Mouse (Mus musculus) kidney, postnatal 25 days (tissue): ENCODE data around the gene App.
A peak's percentile ranks its signal among the peaks of the same experiment; 100 is the strongest.

Experiments
- DNase-seq, 2 experiments: peaks; one replicate each; pipeline ENCODE4 v3.0.0; 2021; ENCODE audit warnings: mixed read lengths in 2 of 2

Gene App

GRCm38 (mm10) chr16:85074889-85075288 is 98.7 kb downstream of the App start:
- DNase-seq, result no peak

- DNase-seq, result no peak
Measured at GRCm38 (mm10) chr16:85072624-85073023, 100.9 kb downstream of the App start.

GRCm38 (mm10) chr16:85071791-85072190 is 101.8 kb downstream of the App start:
- DNase-seq, result no peak

- DNase-seq, result peak; percentile 56 to 76
Measured at GRCm38 (mm10) chr16:85071248-85071647, 102.3 kb downstream of the App start.

- no peak for DNase-seq
Measured at GRCm38 (mm10) chr16:85067254-85067893, 106.2 kb downstream of the App start.

GRCm38 (mm10) chr16:85066227-85066626 is 107.3 kb downstream of the App start:
- no peak for DNase-seq

- DNase-seq, result no peak
Measured at GRCm38 (mm10) chr16:85064800-85065199, 108.8 kb downstream of the App start.

GRCm38 (mm10) chr16:85062732-85063131 is 110.8 kb downstream of the App start:
- DNase-seq, result no peak

- DNase-seq, result peak in 1 of 2 experiments; percentile 49
Measured at GRCm38 (mm10) chr16:85061725-85062124, 111.8 kb downstream of the App start.

- no peak for DNase-seq
Measured at GRCm38 (mm10) chr16:85058138-85058537, 115.4 kb downstream of the App start.

- DNase-seq, result no peak
Measured at GRCm38 (mm10) chr16:85056212-85056611, 117.4 kb downstream of the App start.

GRCm38 (mm10) chr16:85053996-85054395 is 119.6 kb downstream of the App start:
- DNase-seq, result no peak

- DNase-seq, result no peak
Measured at GRCm38 (mm10) chr16:85047310-85047709, 126.3 kb downstream of the App start.

GRCm38 (mm10) chr16:85041153-85041959 is 132.2 kb downstream of the App start:
- DNase-seq, result no peak

- DNase-seq, result no peak
Measured at GRCm38 (mm10) chr16:85038731-85039130, 134.8 kb downstream of the App start.

- no peak for DNase-seq
Measured at GRCm38 (mm10) chr16:85037969-85038644, 135.5 kb downstream of the App start.

- DNase-seq, result no peak
Measured at GRCm38 (mm10) chr16:85035815-85036214, 137.8 kb downstream of the App start.

- no peak for DNase-seq
Measured at GRCm38 (mm10) chr16:85033747-85034146, 139.8 kb downstream of the App start.

GRCm38 (mm10) chr16:85030810-85031209 is 142.8 kb downstream of the App start:
- no peak for DNase-seq

- no peak for DNase-seq
Measured at GRCm38 (mm10) chr16:85028396-85028795, 145.2 kb downstream of the App start.

- no peak for DNase-seq
Measured at GRCm38 (mm10) chr16:85024706-85025105, 148.9 kb downstream of the App start.

GRCm38 (mm10) chr16:85023106-85023505 is 150.5 kb downstream of the App start:
- no peak for DNase-seq

GRCm38 (mm10) chr16:85020696-85021323 is 152.8 kb downstream of the App start:
- DNase-seq, result peak; percentile 55 to 80
